Mouse (Mus musculus) adrenal gland, adult 18-20 months (tissue): ENCODE measurements at regions not wholly inside any gene's neighbourhood (a gene's known extent, or its start where the extent isn't known, plus 50 kb on each side); places are given as distances from the start of the nearest gene placed in this dataset.

ENCODE experiments used
- DNase-seq, 2 experiments: peaks; one replicate each; pipeline ENCODE4 v3.0.0; 2021 to 2022; ENCODE audit warnings: low spot score in 2 of 2

DNA sequence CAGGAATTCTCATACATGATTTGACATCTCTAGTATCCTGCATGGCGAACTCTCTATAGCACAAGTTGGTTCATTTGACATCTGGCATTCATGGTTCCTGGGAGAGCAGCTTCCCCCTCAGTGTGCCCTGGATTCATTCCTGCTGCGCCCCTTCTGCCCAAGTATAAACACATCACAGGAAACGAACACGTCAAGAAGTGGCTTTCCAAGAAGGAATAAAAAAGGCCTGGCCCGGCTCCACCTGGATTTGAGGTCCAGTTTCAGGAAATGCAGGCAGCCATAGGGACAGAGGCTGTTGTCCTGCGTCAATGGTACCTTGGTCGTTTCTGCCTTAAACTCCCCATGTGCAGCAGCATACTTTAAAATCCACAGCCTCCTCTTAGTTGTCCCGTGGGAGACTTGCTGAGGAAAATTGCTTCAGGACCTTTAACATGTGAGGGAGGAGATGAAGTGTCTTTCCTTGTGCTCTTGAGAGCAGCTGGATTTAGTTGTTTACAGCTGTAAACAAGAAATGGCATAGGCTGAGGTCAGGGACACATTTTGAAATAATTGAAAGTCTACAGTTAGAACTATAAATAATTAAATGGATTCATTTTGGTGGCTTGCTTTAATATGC, 226.9 kb upstream of the Nr2f1 start:
- DNase-seq: no peak

DNA sequence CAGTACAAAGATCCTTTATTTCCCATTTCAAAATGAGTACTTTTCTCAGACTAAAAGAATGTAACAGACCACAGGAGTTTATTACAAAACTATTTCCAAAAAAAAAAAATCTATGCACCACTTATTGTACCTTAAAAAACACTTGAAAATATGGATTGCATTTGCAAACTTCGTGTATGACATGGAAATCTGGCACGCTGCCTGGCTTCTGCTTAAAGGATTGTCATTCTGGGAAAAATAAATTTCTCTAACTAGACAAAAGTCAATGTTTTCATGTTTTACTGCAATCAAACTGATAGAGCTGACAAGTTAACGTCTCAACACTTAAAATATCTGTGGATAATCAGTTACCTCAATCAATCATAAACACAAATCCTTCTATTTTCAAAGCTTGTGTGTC, 205.5 kb upstream of the Nr2f1 start:
- DNase-seq: no peak

GRCm38 (mm10) chr13:78383761-78384160, 184.2 kb upstream of the Nr2f1 start:
- DNase-seq: no peak

DNA sequence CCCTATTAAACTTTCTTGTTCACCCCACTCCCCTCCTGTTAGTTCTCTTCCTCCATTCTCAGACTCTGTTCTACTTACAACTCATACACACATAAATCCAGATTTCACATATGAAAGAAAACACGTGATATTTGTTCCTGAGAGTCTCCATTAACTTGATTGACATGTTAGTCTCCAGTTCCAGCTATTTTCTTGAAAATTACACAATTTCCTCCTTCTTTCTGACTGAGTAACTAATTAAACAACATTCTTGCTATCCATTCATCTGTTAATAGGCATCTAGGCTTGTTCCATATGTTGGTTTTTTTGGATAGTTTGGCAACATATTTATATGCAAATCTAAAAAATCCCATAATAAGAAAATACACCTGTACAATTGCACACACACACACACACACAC, 161.7 kb upstream of the Nr2f1 start:
- DNase-seq: no peak

DNA sequence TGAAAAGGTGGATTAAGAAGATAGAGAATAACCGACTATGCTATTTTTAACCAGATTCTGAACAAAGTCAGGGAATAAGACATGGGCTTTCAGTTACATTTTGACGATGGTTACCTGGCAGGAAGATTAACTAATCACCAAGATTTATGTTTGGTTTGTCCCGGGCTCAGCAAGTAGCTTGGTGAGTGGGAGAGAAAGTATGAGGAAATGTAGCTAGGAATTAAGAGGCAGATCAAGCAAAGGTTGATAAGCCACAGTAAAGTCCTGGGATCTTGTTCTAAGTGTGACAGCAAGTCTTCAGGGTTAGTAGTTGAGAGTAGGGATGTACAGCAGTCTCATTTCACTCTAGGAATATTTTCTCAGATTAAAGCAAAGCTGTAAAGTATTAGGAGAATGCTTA, 149.3 kb upstream of the Nr2f1 start:
- DNase-seq: no peak

DNA sequence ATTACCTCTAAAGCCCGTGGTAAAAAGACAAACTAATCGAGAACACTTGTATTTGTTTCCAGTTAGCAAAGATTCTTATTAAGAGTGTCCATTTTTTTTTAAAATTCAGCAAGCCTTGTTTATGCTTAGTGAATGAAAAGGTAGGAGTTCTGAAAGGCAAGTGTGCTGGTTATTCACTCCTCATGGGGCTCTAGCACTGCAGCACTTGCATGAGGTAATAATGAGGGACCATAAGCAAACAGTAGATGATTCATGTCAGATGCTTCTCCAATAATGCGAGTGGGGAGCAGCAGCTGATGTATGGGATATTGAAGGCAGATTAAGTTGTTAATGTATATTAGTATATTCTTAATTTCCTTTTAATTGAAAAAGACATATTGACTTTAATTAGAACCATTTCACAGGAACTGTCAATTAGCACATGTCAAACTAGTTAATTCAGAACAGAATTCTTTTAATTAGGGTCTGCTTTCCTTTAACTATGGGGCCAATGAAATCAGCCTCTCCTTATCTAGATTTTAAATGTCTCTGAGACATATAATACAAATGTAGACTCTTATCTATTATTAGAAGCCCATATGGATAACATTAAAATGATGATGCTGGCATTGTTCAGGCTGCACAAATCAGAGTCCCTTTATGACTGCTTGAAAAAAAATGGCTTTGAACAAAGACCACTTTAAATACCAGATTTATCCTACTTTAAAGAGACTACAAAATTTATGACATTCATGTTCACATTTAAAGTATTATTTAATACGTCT, 125.1 kb upstream of the Nr2f1 start:
- no peak for DNase-seq

DNA sequence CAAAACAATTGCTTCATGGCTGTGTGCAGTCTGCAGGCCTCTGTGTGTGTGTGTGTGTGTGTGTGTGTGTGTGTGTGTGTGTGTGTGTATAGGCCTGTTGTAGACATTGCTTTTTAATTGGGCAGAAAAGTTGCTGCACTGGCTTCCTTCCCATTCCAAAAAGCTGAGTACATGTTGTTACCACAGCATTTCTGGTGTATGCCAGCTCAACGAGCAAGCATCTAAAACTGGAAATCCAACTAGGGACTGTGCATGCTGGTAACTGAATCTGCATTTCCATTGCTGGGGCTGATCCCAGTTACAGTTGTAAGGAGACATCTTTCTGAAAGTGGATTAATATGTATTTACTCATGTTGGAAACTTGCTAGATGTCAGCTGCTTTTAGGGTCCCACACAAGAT, 123.6 kb upstream of the Nr2f1 start:
- DNase-seq: no peak

- DNase-seq: no peak
These were observed 118.9 kb upstream of the Nr2f1 start for GRCm38 (mm10) chr13:78318434-78318833.

- DNase-seq: no peak
These were observed 111.3 kb upstream of the Nr2f1 start for GRCm38 (mm10) chr13:78310837-78311236.
